Mouse (Mus musculus) inflammation-experienced regulatory T-cells, adult 6 months (primary cell): ENCODE measurements around the gene Card19. TPM values are rescaled to one million over a fixed set of nuclear protein-coding genes. Genes with fewer than 3 reads are reported as not detected.

Source experiments
- ATAC-seq: one replicate; pipeline ENCODE4 v1.8.0; 2017
- polyA plus RNA-seq, 3 experiments: library from polyadenylated mRNA; unstranded; fragments of 100-300 nt; shearing (Covaris generic); gene quantifications; one replicate each; pipeline ENCODE4 v1.2.1; 2017

The Card19 gene
- polyA plus RNA-seq, result 10 to 100 TPM; 58.3 to 83.2 (median 61.4) TPM

GRCm38 (mm10) chr13:49215504-49216219, at the start of gene Card19:
Card19 (minus strand) TSS chr13:49216037.
- peak; percentile 86 for ATAC-seq

GRCm38 (mm10) chr13:49260036-49260722, 44.3 kb upstream of the Card19 start:
- peak; percentile 50 for ATAC-seq

- ATAC-seq, result peak; percentile 68
Measured at GRCm38 (mm10) chr13:49257819-49258313, 42.0 kb upstream of the Card19 start.

- no peak for ATAC-seq
Measured at GRCm38 (mm10) chr13:49252746-49253145, 36.9 kb upstream of the Card19 start.

- no peak for ATAC-seq
Measured at GRCm38 (mm10) chr13:49252113-49252512, 36.3 kb upstream of the Card19 start.

GRCm38 (mm10) chr13:49250716-49251517, 35.1 kb upstream of the Card19 start:
- no peak for ATAC-seq

GRCm38 (mm10) chr13:49249634-49250033, 33.8 kb upstream of the Card19 start:
- no peak for ATAC-seq

- no peak for ATAC-seq
Measured at GRCm38 (mm10) chr13:49248923-49249322, 33.1 kb upstream of the Card19 start.

GRCm38 (mm10) chr13:49248467-49248862, 32.6 kb upstream of the Card19 start, which contains the start of gene Susd3:
Susd3 (minus strand) TSS chr13:49248706.
- no peak for ATAC-seq

GRCm38 (mm10) chr13:49247740-49248466, 32.1 kb upstream of the Card19 start:
- peak; percentile 84 for ATAC-seq

- no peak for ATAC-seq
Measured at GRCm38 (mm10) chr13:49247232-49247739, 31.4 kb upstream of the Card19 start.

GRCm38 (mm10) chr13:49246626-49247025, 30.8 kb upstream of the Card19 start:
- ATAC-seq, result no peak

GRCm38 (mm10) chr13:49246011-49246410, 30.2 kb upstream of the Card19 start:
- ATAC-seq, result no peak

- no peak for ATAC-seq
Measured at GRCm38 (mm10) chr13:49245251-49245650, 29.4 kb upstream of the Card19 start.

GRCm38 (mm10) chr13:49243492-49243891, 27.7 kb upstream of the Card19 start:
- no peak for ATAC-seq

GRCm38 (mm10) chr13:49242321-49243065, 26.7 kb upstream of the Card19 start:
- ATAC-seq, result peak; percentile 96

GRCm38 (mm10) chr13:49238737-49239136, 22.9 kb upstream of the Card19 start:
- ATAC-seq, result no peak

GRCm38 (mm10) chr13:49237617-49238016, 21.8 kb upstream of the Card19 start:
- ATAC-seq, result no peak

- no peak for ATAC-seq
Measured at GRCm38 (mm10) chr13:49234711-49235110, 18.9 kb upstream of the Card19 start.

- ATAC-seq, result no peak
Measured at GRCm38 (mm10) chr13:49233792-49234572, 18.1 kb upstream of the Card19 start.
